Comparison of ENCODE assay signal across 16 mouse cellular contexts in genomic region chr9:68970074-68970473, GRCm38 (mm10).
DNase-seq lines count a peak whose midpoint lies in the region; ATAC-seq lines count a peak whose summit lies in the region.
"Had no signal": no experiment of that assay in that cellular context is flagged by ENCODE, and none has a peak within 500 bp of the region (broad histone marks: within the 10 kb centered on the region; RNA-seq: fewer than 3 reads in every experiment).

No protein-coding gene starts in this region.

- ATAC-seq in CD4-positive, CD25-positive, alpha-beta regulatory T cell, adult 4 months, result no peak
- ATAC-seq: forebrain, embryonic 13.5 days; forebrain, embryonic 16.5 days had no signal

- DNase-seq in CD4-positive, CD25-positive, alpha-beta regulatory T cell, adult 2 months (ENCODE audit: low read depth, low spot score), result peak; percentile 23
- DNase-seq in Muller cell, postnatal 12 days (ENCODE audit: inconsistent ontology term), result peak; percentile 55
- peak; percentile 25 for DNase-seq in induced T-regulatory cell, adult 2 months (ENCODE audit: low read depth)
- no peak for DNase-seq in embryo, embryonic 9.5 days (ENCODE audit: extremely low spot score)
- DNase-seq: adrenal gland, adult 2 months; adrenal gland, postnatal 10 days; adrenal gland, postnatal 25 days; B cell, adult 2 months; cerebellum, adult 11 months; cerebellum, adult 18-20 months; cerebellum, adult 8-10 months; cerebellum, adult 9-11 months; cerebellum, postnatal 14 days had no signal
